ENCODE assay signal across 18 mouse cellular contexts in the genomic region with DNA sequence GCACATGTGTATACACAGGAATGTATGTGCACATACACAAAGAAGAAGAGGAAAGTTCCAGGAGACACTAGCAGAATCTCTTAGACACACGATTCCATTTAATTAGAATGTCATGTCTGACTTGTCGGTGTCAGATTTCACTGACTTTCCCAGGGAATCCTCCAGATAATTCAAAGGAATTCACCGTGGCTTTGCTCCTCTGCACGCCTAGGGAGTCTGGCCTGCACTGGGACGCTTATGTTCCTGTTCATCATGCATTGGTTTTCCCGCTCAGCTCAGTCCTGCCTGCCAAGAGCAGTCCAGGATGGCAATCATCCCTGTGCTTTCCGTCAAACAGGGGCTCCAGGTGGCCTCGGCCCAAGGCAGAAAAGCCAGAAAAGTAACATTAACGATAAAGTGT. TPM values are rescaled to one million over a fixed set of nuclear protein-coding genes. Genes with fewer than 3 reads are reported as not detected.
DNase-seq lines count a peak whose midpoint lies in the region; ATAC-seq and TF ChIP-seq lines count a peak whose summit lies in the region.
"Had no signal": no experiment of that assay in that cellular context is flagged by ENCODE, and none has a peak within 500 bp of the region (broad histone marks: within the 10 kb centered on the region; RNA-seq: fewer than 3 reads in every experiment).

No protein-coding gene starts in this region.

- H3K36me3 ChIP-seq in kidney, embryonic 14.5 days (ENCODE audit: control insufficient read depth, insufficient read depth, low read length), result no peaks in the 10 kb centered on the region
- H3K36me3 ChIP-seq in embryonic facial prominence, embryonic 15.5 days, result no peaks in the 10 kb centered on the region
- H3K36me3 ChIP-seq: G1E; hindbrain, embryonic 15.5 days had no signal

- no peak overlapping the region for H3K4me3 ChIP-seq in kidney, embryonic 14.5 days (ENCODE audit: low read length)
- H3K4me3 ChIP-seq in embryonic facial prominence, embryonic 15.5 days (replicated peaks), result no peak overlapping the region
- H3K4me3 ChIP-seq in left cerebral cortex, adult 2 months, result no peak overlapping the region
- H3K4me3 ChIP-seq: hindbrain, embryonic 15.5 days had no signal

- 35% methylated on average over 9 of the region's 9 CpGs for WGBS in kidney, embryonic 14.5 days
- 10% methylated on average over 9 of the region's 9 CpGs for WGBS in embryonic facial prominence, embryonic 15.5 days

- H3K4me1 ChIP-seq in kidney, embryonic 14.5 days (ENCODE audit: control insufficient read depth, insufficient read depth, low read length), result no peaks in the 10 kb centered on the region
- peaks cover 9% of the 10 kb centered on the region; the same call in 1 of the 2 replicates for H3K4me1 ChIP-seq in embryonic facial prominence, embryonic 15.5 days

- no peaks in the 10 kb centered on the region for H3K27me3 ChIP-seq in kidney, embryonic 14.5 days (ENCODE audit: control insufficient read depth, insufficient read depth, low read length)
- no peaks in the 10 kb centered on the region for H3K27me3 ChIP-seq in embryonic facial prominence, embryonic 15.5 days
- H3K27me3 ChIP-seq: hindbrain, embryonic 15.5 days had no signal

- TF ChIP-seq CTCF in left cerebral cortex, adult 2 months (IDR thresholded peaks at IDR 0.05), result no peak

- H3K27ac ChIP-seq in kidney, embryonic 14.5 days (ENCODE audit: low read depth, low read length), result no peak overlapping the region
- peak overlapping the region; percentile 48; the same call in 1 of the 2 replicates for H3K27ac ChIP-seq in embryonic facial prominence, embryonic 15.5 days (replicated peaks)
- no peak overlapping the region for H3K27ac ChIP-seq in left cerebral cortex, adult 2 months
- H3K27ac ChIP-seq: hindbrain, embryonic 15.5 days; stomach, postnatal 0 days had no signal

- no peak overlapping the region for H3K4me2 ChIP-seq in kidney, embryonic 14.5 days (replicated peaks; ENCODE audit: low read depth, low read length)
- H3K4me2 ChIP-seq in embryonic facial prominence, embryonic 15.5 days (replicated peaks), result no peak overlapping the region
- H3K4me2 ChIP-seq: hindbrain, embryonic 15.5 days had no signal

- peaks cover 3% of the 10 kb centered on the region; the same call in 1 of the 2 replicates for H3K9me3 ChIP-seq in kidney, embryonic 14.5 days (ENCODE audit: control insufficient read depth, low read length)
- H3K9me3 ChIP-seq in embryonic facial prominence, embryonic 15.5 days (replicated peaks), result no peaks in the 10 kb centered on the region
- H3K9me3 ChIP-seq: G1E; hindbrain, embryonic 15.5 days had no signal

- no peak for DNase-seq in kidney, postnatal 36 days
- DNase-seq in 3T3-L1 (ENCODE audit: low read depth, low spot score), result peak; percentile 82
- peak; percentile 58 for DNase-seq in embryo, embryonic 10.5 days (ENCODE audit: low spot score)
- DNase-seq in left cerebral cortex, adult 2 months (ENCODE audit: extremely low spot score in 1 of 2, low spot score in 2 of 2), result no peak
- no peak for DNase-seq in urinary bladder, postnatal 14 days (ENCODE audit: low spot score)
- DNase-seq: adrenal gland, adult 8-10 months; cerebellum, adult 9-10 months; heart, adult 18-20 months; kidney, adult 8-10 months; liver; lung, adult 18-20 months; thymus, postnatal 25 days had no signal

- H3K9ac ChIP-seq in kidney, embryonic 14.5 days (ENCODE audit: low read depth, low read length), result no peak overlapping the region
- no peak overlapping the region for H3K9ac ChIP-seq in embryonic facial prominence, embryonic 15.5 days
- H3K9ac ChIP-seq: hindbrain, embryonic 15.5 days had no signal

- 0 out of 2 replicates have a peak, but pooled peaks have one; percentile 32 for ATAC-seq in kidney, embryonic 14.5 days (ENCODE audit: low FRiP score, low TSS enrichment)
- no peak for ATAC-seq in embryonic facial prominence, embryonic 15.5 days (ENCODE audit: insufficient number of reproducible peaks, low FRiP score, low TSS enrichment, low read depth)
- ATAC-seq: forebrain, embryonic 14.5 days had no signal

- intact Hi-C loops in left cerebral cortex, adult 2 months (cut with DNase I), result no loop called here

RNA-seq across cellular contexts. Expression of a gene that starts 34.9 kb away (rescaled TPM):
- 20.5 and 23.3 TPM in 2 replicates for polyA plus RNA-seq in kidney, embryonic 14.5 days (2014; fragmentation: Nextera tagmentation; extraction: Ambion mirVana)
- 44.9 and 47.4 TPM in 2 replicates for polyA plus RNA-seq in embryonic facial prominence, embryonic 15.5 days (2015; fragmentation: Nextera tagmentation; extraction: Ambion mirVana)
- total RNA-seq in left cerebral cortex, adult 2 months (2021), result 10 to 100 TPM; 64.7 to 65.7 TPM

Comparison
In these comparisons a context has a peak if more than half of its experiments do, and no peak if none do; other contexts are left out.
1. DNase-seq: peak in 3T3-L1 (single experiment) and embryo, embryonic 10.5 days (single experiment); none in kidney, postnatal 36 days (0 of 2), left cerebral cortex, adult 2 months (0 of 2) and urinary bladder, postnatal 14 days (single experiment).